ENCODE assay signal across 11 mouse cellular contexts in genomic region chr11:34973467-34973921, GRCm38 (mm10).
A peak's percentile ranks its signal among the peaks of the same experiment; 100 is the strongest.
DNase-seq lines count a peak whose midpoint lies in the region; ATAC-seq and TF ChIP-seq lines count a peak whose summit lies in the region.
"Had no signal": no experiment of that assay in that cellular context is flagged by ENCODE, and none has a peak within 500 bp of the region (broad histone marks: within the 10 kb centered on the region; RNA-seq: fewer than 3 reads in every experiment).

No protein-coding gene starts in this region.

- TF ChIP-seq EP300 in liver, postnatal 0 days (IDR thresholded peaks at IDR 0.05; ENCODE audit: low read depth): peak; percentile 27; the same call in 1 of the 2 replicates

- no peak overlapping the region for H3K4me3 ChIP-seq in heart, embryonic 13.5 days
- H3K4me3 ChIP-seq in liver, postnatal 0 days (ENCODE audit: low read depth, low read length): no peak overlapping the region
- no peak overlapping the region for H3K4me3 ChIP-seq in thymus, adult 2 months (ENCODE audit: control insufficient read depth, insufficient read depth, low read length)
- H3K4me3 ChIP-seq: embryonic facial prominence, embryonic 12.5 days; myocyte had no signal

- no peak for TF ChIP-seq CTCF in liver, postnatal 0 days (IDR thresholded peaks at IDR 0.05; ENCODE audit: low read depth)
- TF ChIP-seq CTCF in thymus, adult 2 months (IDR thresholded peaks at IDR 0.05; ENCODE audit: borderline replicate concordance, control insufficient read depth, extremely low read depth, insufficient read depth, low read length, poor library complexity): no peak

- peaks cover 28% of the 10 kb centered on the region for H3K4me1 ChIP-seq in heart, embryonic 13.5 days
- 0 out of 2 replicates have a peak, but pooled peaks cover 3% of the 10 kb centered on the region for H3K4me1 ChIP-seq in liver, postnatal 0 days (ENCODE audit: insufficient read depth)
- H3K4me1 ChIP-seq in thymus, adult 2 months (replicated peaks; ENCODE audit: control insufficient read depth, insufficient read depth, low read length): no peaks in the 10 kb centered on the region

- no peak overlapping the region for H3K9ac ChIP-seq in heart, embryonic 13.5 days
- H3K9ac ChIP-seq in liver, postnatal 0 days (replicated peaks): no peak overlapping the region
- H3K9ac ChIP-seq: embryonic facial prominence, embryonic 12.5 days had no signal

- no peak for DNase-seq in heart, adult 8-10 months (ENCODE audit: low spot score)
- peak; percentile 10 for DNase-seq in Muller cell, postnatal 12 days (ENCODE audit: inconsistent ontology term)
- DNase-seq in brain, adult 2 months (ENCODE audit: low read depth, low spot score): peak; percentile 6
- peak; percentile 76 for DNase-seq in liver, postnatal 0 days
- no peak for DNase-seq in thymus, postnatal 0 days (ENCODE audit: low spot score)
- no peak for DNase-seq in thymus, adult 2 months
- DNase-seq: right cerebral cortex, adult 18-20 months; thymus, postnatal 25 days had no signal

- no peak overlapping the region for H3K4me2 ChIP-seq in heart, embryonic 13.5 days
- no peak overlapping the region for H3K4me2 ChIP-seq in liver, postnatal 0 days (ENCODE audit: low read depth, low read length)
- H3K4me2 ChIP-seq: embryonic facial prominence, embryonic 12.5 days had no signal

- 13% methylated on average over 1 of the region's 1 CpGs for WGBS in heart, embryonic 13.5 days
- WGBS in liver, postnatal 0 days (ENCODE audit: insufficient replicate concordance): 21% methylated on average over 1 of the region's 1 CpGs
- 55% methylated on average over 1 of the region's 1 CpGs for WGBS in thymus, adult 2 months

- no peaks in the 10 kb centered on the region for H3K27me3 ChIP-seq in heart, embryonic 13.5 days (replicated peaks)
- no peaks in the 10 kb centered on the region for H3K27me3 ChIP-seq in liver, postnatal 0 days (ENCODE audit: insufficient read depth, low read length)
- no peaks in the 10 kb centered on the region for H3K27me3 ChIP-seq in thymus, adult 2 months (ENCODE audit: control insufficient read depth, insufficient read depth, low read length)
- H3K27me3 ChIP-seq: embryonic facial prominence, embryonic 12.5 days had no signal

- no peaks in the 10 kb centered on the region for H3K36me3 ChIP-seq in heart, embryonic 13.5 days
- H3K36me3 ChIP-seq in liver, postnatal 0 days (replicated peaks; ENCODE audit: insufficient read depth, low read length): no peaks in the 10 kb centered on the region
- H3K36me3 ChIP-seq in thymus, adult 2 months (ENCODE audit: control insufficient read depth, insufficient read depth, low read length): no peaks in the 10 kb centered on the region
- H3K36me3 ChIP-seq: embryonic facial prominence, embryonic 12.5 days had no signal

- ATAC-seq in heart, embryonic 13.5 days (ENCODE audit: extremely low read depth, insufficient number of reproducible peaks, low FRiP score, low TSS enrichment): no peak
- peak; percentile 95 for ATAC-seq in liver, postnatal 0 days

- TF ChIP-seq POLR2A in thymus, adult 2 months (IDR thresholded peaks at IDR 0.05; ENCODE audit: control insufficient read depth, extremely low read depth, insufficient read depth, low read length, poor library complexity): no peak

- peak overlapping the region; percentile 47; the same call in 1 of the 2 replicates for H3K27ac ChIP-seq in heart, embryonic 13.5 days (replicated peaks)
- peak overlapping the region; percentile 88 for H3K27ac ChIP-seq in liver, postnatal 0 days (ENCODE audit: low read depth)
- no peak overlapping the region for H3K27ac ChIP-seq in thymus, adult 2 months (ENCODE audit: control insufficient read depth, insufficient read depth, low read length)
- H3K27ac ChIP-seq: embryonic facial prominence, embryonic 12.5 days had no signal

- H3K9me3 ChIP-seq in heart, embryonic 13.5 days: no peaks in the 10 kb centered on the region
- H3K9me3 ChIP-seq in liver, postnatal 0 days (ENCODE audit: low read length): no peaks in the 10 kb centered on the region
- H3K9me3 ChIP-seq: embryonic facial prominence, embryonic 12.5 days had no signal

Comparison
In these comparisons a context has a peak if more than half of its experiments do, and no peak if none do; other contexts are left out.
1. DNase-seq: peak in Muller cell, postnatal 12 days (single experiment), brain, adult 2 months (single experiment) and liver, postnatal 0 days (single experiment); none in heart, adult 8-10 months (single experiment), thymus, postnatal 0 days (single experiment) and thymus, adult 2 months (single experiment).